7 mouse cellular contexts compared by ENCODE assay signal in genomic region chr9:62531459-62532275, GRCm38 (mm10). TPM values are rescaled to one million over a fixed set of nuclear protein-coding genes. Genes with fewer than 3 reads are reported as not detected.
DNase-seq lines count a peak whose midpoint lies in the region; ATAC-seq and TF ChIP-seq lines count a peak whose summit lies in the region.

No protein-coding gene starts in this region.

- H3K9me3 ChIP-seq in embryonic facial prominence, embryonic 13.5 days = no peaks in the 10 kb centered on the region
- H3K9me3 ChIP-seq in heart, postnatal 0 days (replicated peaks; ENCODE audit: control insufficient read depth, low read length) = no peaks in the 10 kb centered on the region
- H3K9me3 ChIP-seq in limb, embryonic 11.5 days (ENCODE audit: control insufficient read depth, low read length) = no peaks in the 10 kb centered on the region
- no peaks in the 10 kb centered on the region for H3K9me3 ChIP-seq in midbrain, embryonic 13.5 days

- peak overlapping the region; percentile 58 for H3K9ac ChIP-seq in embryonic facial prominence, embryonic 13.5 days
- 0 out of 2 replicates have a peak overlapping the region, but pooled peaks have one; percentile 5 for H3K9ac ChIP-seq in heart, postnatal 0 days (replicated peaks; ENCODE audit: low read depth, low read length)
- peak overlapping the region; percentile 45; the same call in 1 of the 2 replicates for H3K9ac ChIP-seq in limb, embryonic 11.5 days (ENCODE audit: low read length)
- H3K9ac ChIP-seq in midbrain, embryonic 13.5 days (replicated peaks) = peak overlapping the region; percentile 57

- no peak for ATAC-seq in embryonic facial prominence, embryonic 13.5 days (ENCODE audit: insufficient number of reproducible peaks, insufficient read depth, low FRiP score, low TSS enrichment, low read depth)
- ATAC-seq in heart, postnatal 0 days (ENCODE audit: insufficient read depth, low read depth) = peak; percentile 5; the same call in 1 of the 2 replicates
- ATAC-seq in limb, embryonic 11.5 days (ENCODE audit: insufficient number of reproducible peaks, low FRiP score, low TSS enrichment, low read depth) = no peak
- ATAC-seq in midbrain, embryonic 13.5 days = peak; percentile 84

- no peak for TF ChIP-seq EP300 in heart, postnatal 0 days (IDR thresholded peaks at IDR 0.05; ENCODE audit: low read depth)

- 21% methylated on average over 12 of the region's 12 CpGs for whole genome bisulfite sequencing in embryonic facial prominence, embryonic 13.5 days
- 57% methylated on average over 12 of the region's 12 CpGs for WGBS in heart, postnatal 0 days
- 26% methylated on average over 12 of the region's 12 CpGs for WGBS in limb, embryonic 11.5 days
- WGBS in midbrain, embryonic 13.5 days = 3% methylated on average over 12 of the region's 12 CpGs

- peak overlapping the region; percentile 20; the same call in 1 of the 2 replicates for H3K4me2 ChIP-seq in embryonic facial prominence, embryonic 13.5 days
- no peak overlapping the region for H3K4me2 ChIP-seq in heart, postnatal 0 days (ENCODE audit: low read depth, low read length)
- no peak overlapping the region for H3K4me2 ChIP-seq in limb, embryonic 11.5 days (ENCODE audit: low read depth, severe bottlenecking)
- H3K4me2 ChIP-seq in midbrain, embryonic 13.5 days (replicated peaks) = peak overlapping the region; percentile 35

- DNase-seq in 3134 (ENCODE audit: extremely low read depth, insufficient read length, low spot score) = peak; percentile 81
- peak; percentile 84 for DNase-seq in A20 (ENCODE audit: low read depth, low spot score)
- DNase-seq in heart, postnatal 0 days (ENCODE audit: low spot score) = no peak
- DNase-seq in limb, embryonic 11.5 days (ENCODE audit: low spot score) = no peak
- peak; percentile 88 for DNase-seq in thymus, postnatal 14 days

- H3K27me3 ChIP-seq in embryonic facial prominence, embryonic 13.5 days = peaks cover 9% of the 10 kb centered on the region
- H3K27me3 ChIP-seq in heart, postnatal 0 days (ENCODE audit: control insufficient read depth, insufficient read depth, low read length) = 0 out of 2 replicates have a peak, but pooled peaks cover 11% of the 10 kb centered on the region
- H3K27me3 ChIP-seq in limb, embryonic 11.5 days (ENCODE audit: control insufficient read depth, insufficient read depth, low read length) = peaks cover 9% of the 10 kb centered on the region; the same call in 1 of the 2 replicates
- H3K27me3 ChIP-seq in midbrain, embryonic 13.5 days = no peaks in the 10 kb centered on the region

- H3K27ac ChIP-seq in embryonic facial prominence, embryonic 13.5 days = peak overlapping the region; percentile 80
- peak overlapping the region; percentile 60 for H3K27ac ChIP-seq in heart, postnatal 0 days (ENCODE audit: low read depth)
- H3K27ac ChIP-seq in limb, embryonic 11.5 days (replicated peaks; ENCODE audit: low read depth, low read length) = no peak overlapping the region
- H3K27ac ChIP-seq in midbrain, embryonic 13.5 days = peak overlapping the region; percentile 96

- TF ChIP-seq CTCF in heart, postnatal 0 days (IDR thresholded peaks at IDR 0.05; ENCODE audit: low read depth) = no peak

- no peaks in the 10 kb centered on the region for H3K36me3 ChIP-seq in embryonic facial prominence, embryonic 13.5 days
- no peaks in the 10 kb centered on the region for H3K36me3 ChIP-seq in heart, postnatal 0 days (replicated peaks; ENCODE audit: control insufficient read depth, insufficient read depth, low read length)
- no peaks in the 10 kb centered on the region for H3K36me3 ChIP-seq in limb, embryonic 11.5 days (ENCODE audit: control insufficient read depth, insufficient read depth, low read length)
- no peaks in the 10 kb centered on the region; the same call in 1 of the 2 replicates for H3K36me3 ChIP-seq in midbrain, embryonic 13.5 days

- peaks cover 43% of the 10 kb centered on the region for H3K4me1 ChIP-seq in embryonic facial prominence, embryonic 13.5 days
- H3K4me1 ChIP-seq in heart, postnatal 0 days (ENCODE audit: control insufficient read depth, insufficient read depth) = peaks cover 9% of the 10 kb centered on the region
- H3K4me1 ChIP-seq in limb, embryonic 11.5 days (ENCODE audit: control insufficient read depth, insufficient read depth, low read length) = peaks cover 17% of the 10 kb centered on the region
- peaks cover 91% of the 10 kb centered on the region for H3K4me1 ChIP-seq in midbrain, embryonic 13.5 days (replicated peaks)

- H3K4me3 ChIP-seq in embryonic facial prominence, embryonic 13.5 days = no peak overlapping the region
- no peak overlapping the region for H3K4me3 ChIP-seq in heart, postnatal 0 days (ENCODE audit: low read depth, low read length)
- no peak overlapping the region for H3K4me3 ChIP-seq in limb, embryonic 11.5 days (ENCODE audit: low read depth, low read length)
- H3K4me3 ChIP-seq in midbrain, embryonic 13.5 days (replicated peaks) = no peak overlapping the region

RNA-seq across cellular contexts. Expression of gene Coro2b, which starts 5.2 kb away (rescaled TPM):
- polyA plus RNA-seq in embryonic facial prominence, embryonic 13.5 days (2015; fragmentation: Nextera tagmentation; extraction: Ambion mirVana) = 7.8 and 8.8 TPM in 2 replicates
- total RNA-seq in heart, postnatal 0 days (2014; rRNA removed; ENCODE audit: low replicate concordance) = 9.1 and 45.9 TPM in 2 replicates
- 5.1 and 5.5 TPM in 2 replicates for polyA plus RNA-seq in heart, postnatal 0 days (2015; fragmentation: Nextera tagmentation; extraction: Ambion mirVana)
- 5.6 and 7.1 TPM in 2 replicates for polyA plus RNA-seq in limb, embryonic 11.5 days (2014; fragmentation: Nextera tagmentation; extraction: Ambion mirVana)
- polyA plus RNA-seq in midbrain, embryonic 13.5 days (2015; fragmentation: Nextera tagmentation; extraction: Ambion mirVana) = 28.4 and 34.7 TPM in 2 replicates

Comparison
In these comparisons a context has a peak if more than half of its experiments do, and no peak if none do; other contexts are left out.
1. DNase-seq: peak in 3134 (single experiment), A20 (single experiment) and thymus, postnatal 14 days (single experiment); none in heart, postnatal 0 days (single experiment) and limb, embryonic 11.5 days (single experiment).
2. ATAC-seq: peak in heart, postnatal 0 days (single experiment) and midbrain, embryonic 13.5 days (single experiment); none in embryonic facial prominence, embryonic 13.5 days (single experiment) and limb, embryonic 11.5 days (single experiment).
3. H3K4me2 ChIP-seq: peak in embryonic facial prominence, embryonic 13.5 days (single experiment) and midbrain, embryonic 13.5 days (single experiment); none in heart, postnatal 0 days (single experiment) and limb, embryonic 11.5 days (single experiment).
4. H3K9ac ChIP-seq: peak in every context shown above with its lines; median percentile 58 in embryonic facial prominence, embryonic 13.5 days; 57 in midbrain, embryonic 13.5 days; 45 in limb, embryonic 11.5 days; 5 in heart, postnatal 0 days.